Mouse (Mus musculus) C2C12 (cell line): ENCODE data around the gene Cdk14. TPM values are rescaled to one million over a fixed set of nuclear protein-coding genes. Genes with fewer than 3 reads are reported as not detected.
"Not testable (repeated sequence)": the region's sequence is repeated elsewhere in the genome, so short reads cannot be mapped to it uniquely, and the experiment has no call there.

Source experiments
- H3K27me3 ChIP-seq: one replicate; pipeline ENCODE4 v1.6.1; 2011; ENCODE audit not compliant: control insufficient read depth, insufficient read depth, insufficient read length
- H3K36me3 ChIP-seq: one replicate; pipeline ENCODE4 v1.6.1; 2011; ENCODE audit not compliant: control insufficient read depth, insufficient read depth
- H3K4me3 ChIP-seq: one replicate; pipeline ENCODE4 v1.5.1; 2011; ENCODE audit warnings: mild to moderate bottlenecking, control low read depth; ENCODE audit not compliant: poor library complexity, insufficient read depth, severe bottlenecking
- H3K79me2 ChIP-seq: one replicate; pipeline ENCODE4 v1.6.1; 2011; ENCODE audit not compliant: control insufficient read depth, insufficient read depth
- H3K79me3 ChIP-seq: one replicate; pipeline ENCODE4 v1.6.1; 2011; ENCODE audit warnings: low read depth, control low read depth
- H3ac ChIP-seq: one replicate; pipeline ENCODE3; 2011; ENCODE audit warnings: low read depth; ENCODE audit not compliant: control insufficient read depth, insufficient read length
- CEBPB ChIP-seq: IDR thresholded peaks from one replicate; pipeline ENCODE4 v1.6.1; 2011; ENCODE audit warnings: low read depth, mild to moderate bottlenecking, control low read depth, moderate library complexity
- CTCF ChIP-seq: IDR thresholded peaks from one replicate; pipeline ENCODE4 v1.5.1; 2011; ENCODE audit not compliant: control insufficient read depth, insufficient read depth, insufficient read length
- FOSL1 ChIP-seq: IDR thresholded peaks from one replicate; pipeline ENCODE4 v1.8.0; 2011; ENCODE audit warnings: mild to moderate bottlenecking, low read length; ENCODE audit not compliant: poor library complexity, insufficient read depth, severe bottlenecking
- MAX ChIP-seq: IDR thresholded peaks from one replicate; pipeline ENCODE4 v1.6.1; 2011; ENCODE audit warnings: mild to moderate bottlenecking, control low read depth
- MYOD1 ChIP-seq: IDR thresholded peaks from one replicate; pipeline ENCODE4 v1.6.1; 2011; ENCODE audit warnings: low read depth; ENCODE audit not compliant: control insufficient read depth, insufficient read length
- MYOG ChIP-seq: IDR thresholded peaks from one replicate; pipeline ENCODE4 v1.6.1; 2011; ENCODE audit not compliant: control insufficient read depth, insufficient read length; ENCODE audit errors: extremely low read depth
- USF1 ChIP-seq: IDR thresholded peaks from one replicate; pipeline ENCODE4 v1.6.1; 2011; ENCODE audit warnings: low read depth, mild to moderate bottlenecking, control low read depth, moderate library complexity
- polyA plus RNA-seq: library from polyadenylated mRNA; unstranded; fragments of >200 nt; fragmentation: generic; extraction: Trizol; gene quantifications from one replicate; pipeline ENCODE4 v1.2.1, GENCODE M21; 2012; ENCODE audit warnings: missing spikeins

Gene Cdk14
- polyA plus RNA-seq, 1 experiment: 15.9 TPM

DNA sequence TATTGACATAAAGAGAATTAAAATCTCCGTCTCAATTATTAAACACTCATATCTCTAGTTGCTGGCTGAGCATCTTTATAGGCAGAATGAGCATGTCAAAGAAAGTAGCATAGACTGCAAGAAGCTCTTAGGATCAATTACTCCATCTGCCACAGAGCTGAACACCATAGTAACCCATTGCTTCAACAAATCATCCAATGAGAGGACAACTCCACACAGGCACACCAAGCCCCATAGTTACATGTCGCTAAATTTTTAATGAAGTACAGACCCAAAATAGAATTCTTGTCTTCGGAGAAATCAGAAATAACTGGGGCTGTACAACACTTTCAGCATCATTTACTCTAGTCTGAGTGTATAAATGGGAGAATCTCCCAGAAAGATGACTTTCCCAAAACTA, 180.0 kb downstream of the Cdk14 start:
- Histone ChIP-seq H3K27me3 (no peaks in the 10 kb centered on the region), H3K79me3 (peaks cover 4% of the 10 kb centered on the region), H3K4me3 (no peak overlapping the region), H3K79me2 (peaks cover 5% of the 10 kb centered on the region), H3K36me3 (peaks cover 3% of the 10 kb centered on the region), H3ac (no peak overlapping the region)
- TF ChIP-seq FOSL1: no peak
- no peak for TF ChIP-seq MAX
- TF ChIP-seq CTCF: no peak
- no peak for TF ChIP-seq CEBPB
- no peak for TF ChIP-seq MYOG
- no peak for TF ChIP-seq USF1
- no peak for TF ChIP-seq MYOD1

DNA sequence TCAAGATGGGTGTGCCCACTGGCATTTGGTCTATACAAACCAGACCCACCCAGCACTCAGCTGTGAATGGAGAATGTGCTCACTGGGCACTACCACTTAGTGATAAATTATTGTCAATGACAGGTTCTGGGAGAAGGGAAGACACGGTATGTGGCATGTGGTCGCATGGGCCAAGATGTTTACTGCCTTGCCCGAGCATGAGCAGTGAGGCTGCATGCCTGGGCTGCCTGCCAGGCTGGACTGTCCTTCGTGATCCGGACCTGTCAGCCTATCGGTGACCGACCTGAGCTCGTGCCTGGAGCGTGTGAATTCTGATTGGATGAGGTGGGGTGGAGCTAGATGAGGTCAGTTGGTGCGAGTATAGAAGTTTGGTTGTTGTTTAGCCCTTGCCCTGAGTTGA, 185.2 kb downstream of the Cdk14 start:
- H3K79me3 ChIP-seq, H3K27me3 ChIP-seq, H3K36me3 ChIP-seq, H3K4me3 ChIP-seq, H3K79me2 ChIP-seq, H3ac ChIP-seq: not testable (repeated sequence)

DNA sequence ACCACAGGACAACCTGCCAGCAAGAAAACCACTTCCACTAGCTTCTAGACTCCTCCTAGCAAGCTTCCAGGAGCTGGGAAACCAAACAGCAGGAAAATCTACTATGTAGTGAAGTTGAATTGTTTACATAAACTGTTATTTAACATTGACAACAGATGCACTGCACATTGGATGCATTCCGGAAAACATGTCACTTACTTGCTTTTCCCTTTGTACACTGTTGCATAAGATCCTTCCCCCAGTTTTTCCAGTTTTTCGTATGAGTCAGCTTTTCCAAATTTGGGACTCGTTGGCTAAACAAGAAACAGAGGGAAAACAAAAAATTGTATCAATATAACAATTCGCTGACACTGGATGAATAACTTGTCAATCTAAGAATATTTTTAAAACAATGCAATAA, 193.1 kb downstream of the Cdk14 start:
- Histone ChIP-seq H3K4me3 (no peak overlapping the region), H3K27me3 (no peaks in the 10 kb centered on the region), H3ac (no peak overlapping the region), H3K79me3 (peaks cover 3% of the 10 kb centered on the region), H3K79me2 (peaks cover 6% of the 10 kb centered on the region), H3K36me3 (peaks cover 15% of the 10 kb centered on the region)
- TF ChIP-seq CTCF (no peak), FOSL1 (no peak), MYOD1 (no peak)

DNA sequence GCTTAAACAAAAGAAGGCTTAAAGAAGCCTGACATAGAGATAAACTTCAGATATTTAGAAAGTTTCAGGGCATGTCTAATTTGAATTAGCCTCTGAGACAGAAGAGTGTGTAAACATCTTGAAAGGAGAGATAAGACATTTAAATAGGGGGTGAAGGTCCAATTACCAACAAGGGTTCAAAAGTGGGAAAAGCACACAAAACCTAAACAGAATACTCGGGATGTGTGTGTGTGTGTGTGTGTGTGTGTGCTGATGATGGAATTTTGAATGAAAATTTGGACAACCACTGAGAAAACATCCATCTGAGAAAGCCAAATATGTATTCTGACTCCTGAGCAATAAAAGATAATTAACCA, 208.4 kb downstream of the Cdk14 start:
- Histone ChIP-seq H3K79me3 (no peaks in the 10 kb centered on the region), H3K36me3 (peaks cover 3% of the 10 kb centered on the region), H3K4me3 (no peak overlapping the region), H3K79me2 (no peaks in the 10 kb centered on the region), H3ac (no peak overlapping the region), H3K27me3 (no peaks in the 10 kb centered on the region)
- TF ChIP-seq FOSL1: no peak
- no peak for TF ChIP-seq USF1
- TF ChIP-seq MYOG: no peak
- no peak for TF ChIP-seq MYOD1
- no peak for TF ChIP-seq CTCF

DNA sequence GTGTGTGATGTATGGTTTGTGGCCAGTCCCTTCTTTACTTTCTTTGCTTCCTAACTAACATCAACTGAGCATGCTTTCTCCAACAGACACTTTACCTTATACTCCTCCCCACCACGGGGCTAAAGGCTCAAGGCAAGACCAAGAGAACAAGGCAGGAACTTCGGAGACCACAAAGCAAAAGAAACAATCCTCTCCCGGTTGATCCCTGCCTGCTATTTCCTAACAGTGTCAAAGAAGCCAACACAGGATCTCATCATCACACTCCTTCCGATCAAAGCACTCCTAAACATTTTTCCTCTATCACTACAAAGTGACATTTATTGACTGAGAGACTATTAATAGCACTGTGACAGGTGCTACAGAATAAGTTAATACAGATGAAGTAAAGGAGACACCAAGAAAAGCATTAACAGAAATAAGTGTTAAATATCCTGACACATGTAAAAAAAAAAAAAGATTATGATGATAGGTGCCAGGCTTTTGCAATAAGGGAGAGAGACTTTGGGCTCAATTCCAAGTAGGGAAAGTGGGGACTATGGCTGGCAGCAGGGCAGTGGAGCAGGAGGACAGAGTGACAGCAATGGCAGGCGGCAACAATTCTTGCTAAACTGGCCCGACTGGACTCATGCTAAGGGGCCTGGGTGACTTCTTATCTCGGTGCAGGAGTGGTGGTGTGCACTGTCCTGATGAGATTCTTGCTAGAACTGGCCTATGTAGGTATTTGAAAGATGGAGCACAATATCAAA, 208.9 kb downstream of the Cdk14 start:
- Histone ChIP-seq H3K27me3 (no peaks in the 10 kb centered on the region), H3ac (no peak overlapping the region), H3K79me3 (no peaks in the 10 kb centered on the region), H3K36me3 (peaks cover 3% of the 10 kb centered on the region), H3K79me2 (no peaks in the 10 kb centered on the region), H3K4me3 (no peak overlapping the region)
- TF ChIP-seq CEBPB: no peak
- no peak for TF ChIP-seq USF1
- TF ChIP-seq MYOG: no peak
- no peak for TF ChIP-seq MAX
- no peak for TF ChIP-seq FOSL1
- no peak for TF ChIP-seq CTCF
- TF ChIP-seq MYOD1: no peak

DNA sequence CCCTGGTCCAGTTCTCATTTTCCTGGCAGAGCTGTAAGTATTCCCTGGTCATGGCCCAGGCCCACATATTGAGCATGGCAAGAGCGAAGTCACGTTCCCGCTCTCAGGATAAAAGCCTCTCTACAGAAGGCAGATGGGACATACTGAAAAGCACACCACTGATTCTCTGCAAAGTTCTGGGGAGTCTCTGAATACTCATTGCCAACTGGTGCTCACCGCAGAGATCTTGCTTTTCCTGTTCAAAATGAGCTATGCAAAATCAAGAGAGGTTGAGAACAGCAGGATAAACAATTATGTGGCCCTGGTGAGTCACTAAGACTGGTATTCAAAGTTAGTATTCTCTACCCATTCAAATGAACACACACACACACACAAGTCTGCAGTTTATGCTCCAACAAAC, 212.1 kb downstream of the Cdk14 start:
- no peak for TF ChIP-seq MYOD1
- TF ChIP-seq FOSL1: no peak
- no peak for TF ChIP-seq CEBPB
- TF ChIP-seq USF1: no peak
- no peak for TF ChIP-seq MYOG
- TF ChIP-seq CTCF: no peak
- TF ChIP-seq MAX: no peak
- Histone ChIP-seq H3K79me3 (peaks cover 1% of the 10 kb centered on the region), H3ac (no peak overlapping the region), H3K4me3 (no peak overlapping the region), H3K79me2 (peaks cover 6% of the 10 kb centered on the region), H3K36me3 (no peaks in the 10 kb centered on the region), H3K27me3 (no peaks in the 10 kb centered on the region)
